In genomic region chr15:99056332-99056731, GRCm38 (mm10) we compare ENCODE assay signal across 8 mouse cellular contexts. TPM values are rescaled to one million over a fixed set of nuclear protein-coding genes. Genes with fewer than 3 reads are reported as not detected.
DNase-seq lines count a peak whose midpoint lies in the region; ATAC-seq and TF ChIP-seq lines count a peak whose summit lies in the region.

No protein-coding gene starts in this region.

- DNase-seq in gastrocnemius, adult 2 months, result peak; percentile 42
- DNase-seq in gastrocnemius, postnatal 4 days (ENCODE audit: low spot score in 2 of 2), result no peak
- DNase-seq in MEL (ENCODE audit: low read depth, low spot score) (peak; percentile 63), liver (peak; percentile 65)
- DNase-seq in frontal cortex, postnatal 14 days (ENCODE audit: low spot score in 2 of 2), result no peak
- DNase-seq in urinary bladder, postnatal 10 days (ENCODE audit: low spot score), result no peak

- no peak overlapping the region for H3K4me3 ChIP-seq in gastrocnemius, adult 2 months
- no peak overlapping the region for H3K4me3 ChIP-seq in MEL (ENCODE audit: control insufficient read depth in 1 of 2, insufficient read depth in 1 of 2, low read depth in 2 of 2, low read length in 2 of 2)
- H3K4me3 ChIP-seq in forebrain, embryonic 15.5 days, result peak overlapping the region; percentile 37
- peak overlapping the region; percentile 37 for H3K4me3 ChIP-seq in neural tube, embryonic 12.5 days

- H3K9ac ChIP-seq in MEL (ENCODE audit: control insufficient read depth, low read depth, low read length, poor library complexity, severe bottlenecking), result no peak overlapping the region
- no peak overlapping the region for H3K9ac ChIP-seq in forebrain, embryonic 15.5 days (replicated peaks)
- H3K9ac ChIP-seq in neural tube, embryonic 12.5 days, result no peak overlapping the region; the same call in 1 of the 2 replicates

- H3K9me3 ChIP-seq in MEL (replicated peaks; ENCODE audit: insufficient read depth, low read length), result no peaks in the 10 kb centered on the region
- no peaks in the 10 kb centered on the region for H3K9me3 ChIP-seq in forebrain, embryonic 15.5 days
- H3K9me3 ChIP-seq in neural tube, embryonic 12.5 days, result no peaks in the 10 kb centered on the region

- no peaks in the 10 kb centered on the region for H3K4me1 ChIP-seq in MEL (ENCODE audit: control insufficient read depth in 1 of 2, insufficient read depth in 2 of 2, low read length in 2 of 2)
- peaks cover 32% of the 10 kb centered on the region for H3K4me1 ChIP-seq in forebrain, embryonic 15.5 days
- H3K4me1 ChIP-seq in neural tube, embryonic 12.5 days, result peaks cover 24% of the 10 kb centered on the region

- ATAC-seq in forebrain, embryonic 15.5 days (replicated peaks), result no peak
- ATAC-seq in neural tube, embryonic 12.5 days (ENCODE audit: low FRiP score, low read depth), result no peak

- no peak overlapping the region for H3K27ac ChIP-seq in gastrocnemius, adult 2 months
- no peak overlapping the region for H3K27ac ChIP-seq in MEL (ENCODE audit: control insufficient read depth, low read depth, low read length)
- no peak overlapping the region for H3K27ac ChIP-seq in forebrain, embryonic 15.5 days (replicated peaks)
- no peak overlapping the region for H3K27ac ChIP-seq in neural tube, embryonic 12.5 days

- peaks cover 13 to 15% of the 10 kb centered on the region in 2 experiments for H3K27me3 ChIP-seq in MEL (ENCODE audit: control insufficient read depth in 1 of 2, insufficient read depth in 2 of 2, low read length in 2 of 2)
- peaks cover 64% of the 10 kb centered on the region for H3K27me3 ChIP-seq in forebrain, embryonic 15.5 days
- H3K27me3 ChIP-seq in neural tube, embryonic 12.5 days (replicated peaks), result peaks cover 79% of the 10 kb centered on the region

- TF ChIP-seq EP300 in MEL (IDR thresholded peaks at IDR 0.05; ENCODE audit: low read depth in 1 of 2, low read length in 2 of 2), result no peak

- no peak for TF ChIP-seq RAD21 in MEL (IDR thresholded peaks at IDR 0.05; ENCODE audit: low read depth, low read length)

- no peaks in the 10 kb centered on the region for H3K36me3 ChIP-seq in MEL (ENCODE audit: control insufficient read depth in 1 of 2, insufficient read depth in 2 of 2, low read length in 2 of 2)
- H3K36me3 ChIP-seq in forebrain, embryonic 15.5 days, result no peaks in the 10 kb centered on the region
- H3K36me3 ChIP-seq in neural tube, embryonic 12.5 days, result no peaks in the 10 kb centered on the region

- no peaks in the 10 kb centered on the region for H3K79me2 ChIP-seq in MEL (ENCODE audit: control insufficient read depth, insufficient read depth, low read length, poor library complexity)

- TF ChIP-seq CTCF in gastrocnemius, adult 2 months (IDR thresholded peaks at IDR 0.05), result peak; percentile 73
- TF ChIP-seq CTCF in MEL (IDR thresholded peaks at IDR 0.05 in 2 of 3, conservative IDR thresholded peaks at IDR 0.05 in 1 of 3; ENCODE audit: control insufficient read depth in 1 of 3, insufficient read depth in 1 of 3, low read depth in 2 of 3, low read length in 3 of 3, poor library complexity in 1 of 3, severe bottlenecking in 1 of 3), result peak; percentile 75 to 79 (median 77)

- 5% methylated on average over 14 of the region's 14 CpGs for WGBS in forebrain, embryonic 15.5 days
- 7% methylated on average over 14 of the region's 14 CpGs for WGBS in neural tube, embryonic 12.5 days

- TF ChIP-seq POLR2A in MEL (IDR thresholded peaks at IDR 0.05; ENCODE audit: control insufficient read depth in 1 of 2, insufficient read depth in 1 of 2, low read depth in 1 of 2, low read length in 2 of 2, poor library complexity in 1 of 2), result no peak

- intact Hi-C loops in gastrocnemius, adult 2 months (cut with DNase I), result loop anchor here (10.0 kb wide), 1 partner anchor 148 kb away; no protein-coding TSS in a partner anchor

- H3K4me2 ChIP-seq in forebrain, embryonic 15.5 days (replicated peaks), result peak overlapping the region; percentile 68
- H3K4me2 ChIP-seq in neural tube, embryonic 12.5 days (replicated peaks), result peak overlapping the region; percentile 63

TF ChIP-seq in MEL, 35 proteins besides CTCF, POLR2A, EP300 and RAD21:
- TF ChIP-seq MAZ (IDR thresholded peaks at IDR 0.05; ENCODE audit: low read depth, low read length), result 0 out of 2 replicates have a peak, but pooled peaks have one; percentile 26
- TF ChIP-seq ZC3H11A (IDR thresholded peaks at IDR 0.05; ENCODE audit: low read depth, low read length), result peak; percentile 4; the same call in 1 of the 2 replicates
- TF ChIP-seq SMC3 (IDR thresholded peaks at IDR 0.05; ENCODE audit: low read depth, low read length), result peak; percentile 59
- no peak for TF ChIP-seq MYB (IDR thresholded peaks at IDR 0.05; ENCODE audit: low read depth, low read length)

RNA-seq across cellular contexts. Expression of gene Prph, which starts 1.4 kb away (rescaled TPM):
- total RNA-seq in gastrocnemius, adult 2 months (2021), result 1 to 10 TPM in 1 of 2 experiments, under 1 TPM in 1; 0.31 to 1.2 TPM
- total RNA-seq in gastrocnemius, postnatal 4 days (2021), result 1 to 10 TPM; 3.0 to 4.7 TPM
- total RNA-seq in MEL (2012; rRNA removed), result not detected in 2 replicates
- polyA plus RNA-seq in MEL (2012; ENCODE audit: insufficient read depth in 1 of 2, insufficient read length in 2 of 2, low read depth in 1 of 2, low replicate concordance in 2 of 2, missing spikeins in 1 of 2), result not detected
- 0.97 and 1.3 TPM in 2 replicates for polyA plus RNA-seq in forebrain, embryonic 15.5 days (2015; fragmentation: Nextera tagmentation; extraction: Ambion mirVana)
- 109 and 168 TPM in 2 replicates for polyA plus RNA-seq in neural tube, embryonic 12.5 days (2016; fragmentation: Nextera tagmentation; extraction: Ambion mirVana)

RNA-seq across cellular contexts. Expression of gene Troap, which starts 18.0 kb away (rescaled TPM):
- total RNA-seq in gastrocnemius, adult 2 months (2021), result not detected
- total RNA-seq in gastrocnemius, postnatal 4 days (2021), result 10 to 100 TPM in 1 of 2 experiments, 1 to 10 TPM in 1; 5.9 to 10.6 TPM
- total RNA-seq in MEL (2012; rRNA removed), result 24.3 and 25.8 TPM in 2 replicates
- 10 to 100 TPM in 1 of 2 experiments, not detected in 1; 70.2 TPM for polyA plus RNA-seq in MEL (2012; ENCODE audit: insufficient read depth in 1 of 2, insufficient read length in 2 of 2, low read depth in 1 of 2, low replicate concordance in 2 of 2, missing spikeins in 1 of 2)
- polyA plus RNA-seq in forebrain, embryonic 15.5 days (2015; fragmentation: Nextera tagmentation; extraction: Ambion mirVana), result 19.8 and 24.8 TPM in 2 replicates
- polyA plus RNA-seq in neural tube, embryonic 12.5 days (2016; fragmentation: Nextera tagmentation; extraction: Ambion mirVana), result 24.2 and 25.8 TPM in 2 replicates

RNA-seq across cellular contexts. Expression of gene Tuba1c, which starts 26.6 kb away (rescaled TPM):
- 1 to 10 TPM; 7.1 to 7.7 TPM for total RNA-seq in gastrocnemius, adult 2 months (2021)
- total RNA-seq in gastrocnemius, postnatal 4 days (2021), result 10 to 100 TPM; 62.2 to 80.4 TPM
- total RNA-seq in MEL (2012; rRNA removed), result 163 and 201 TPM in 2 replicates
- 100 to 1,000 TPM in 1 of 2 experiments, not detected in 1; 129 TPM for polyA plus RNA-seq in MEL (2012; ENCODE audit: insufficient read depth in 1 of 2, insufficient read length in 2 of 2, low read depth in 1 of 2, low replicate concordance in 2 of 2, missing spikeins in 1 of 2)
- 45.7 and 53.5 TPM in 2 replicates for polyA plus RNA-seq in forebrain, embryonic 15.5 days (2015; fragmentation: Nextera tagmentation; extraction: Ambion mirVana)
- 62.0 and 64.6 TPM in 2 replicates for polyA plus RNA-seq in neural tube, embryonic 12.5 days (2016; fragmentation: Nextera tagmentation; extraction: Ambion mirVana)

RNA-seq across cellular contexts. Expression of gene C1ql4, which starts 31.3 kb away (rescaled TPM):
- total RNA-seq in gastrocnemius, adult 2 months (2021), result not detected
- not detected for total RNA-seq in gastrocnemius, postnatal 4 days (2021)
- total RNA-seq in MEL (2012; rRNA removed), result 0.15 TPM in 1 of 2 replicates, not detected in the other
- polyA plus RNA-seq in MEL (2012; ENCODE audit: insufficient read depth in 1 of 2, insufficient read length in 2 of 2, low read depth in 1 of 2, low replicate concordance in 2 of 2, missing spikeins in 1 of 2), result under 1 TPM in 1 of 2 experiments, not detected in 1; 0.08 TPM
- polyA plus RNA-seq in forebrain, embryonic 15.5 days (2015; fragmentation: Nextera tagmentation; extraction: Ambion mirVana), result 0.28 and 0.33 TPM in 2 replicates
- polyA plus RNA-seq in neural tube, embryonic 12.5 days (2016; fragmentation: Nextera tagmentation; extraction: Ambion mirVana), result 4.4 and 4.5 TPM in 2 replicates

RNA-seq across cellular contexts. Expression of gene Dnajc22, which starts 36.6 kb away (rescaled TPM):
- total RNA-seq in gastrocnemius, adult 2 months (2021), result not detected
- total RNA-seq in gastrocnemius, postnatal 4 days (2021), result not detected
- total RNA-seq in MEL (2012; rRNA removed), result 3.2 TPM in 2 replicates
- 1 to 10 TPM in 1 of 2 experiments, not detected in 1; 5.3 TPM for polyA plus RNA-seq in MEL (2012; ENCODE audit: insufficient read depth in 1 of 2, insufficient read length in 2 of 2, low read depth in 1 of 2, low replicate concordance in 2 of 2, missing spikeins in 1 of 2)
- 0.46 and 0.53 TPM in 2 replicates for polyA plus RNA-seq in forebrain, embryonic 15.5 days (2015; fragmentation: Nextera tagmentation; extraction: Ambion mirVana)
- 0.70 and 1.1 TPM in 2 replicates for polyA plus RNA-seq in neural tube, embryonic 12.5 days (2016; fragmentation: Nextera tagmentation; extraction: Ambion mirVana)

Comparison
In these comparisons a context has a peak if more than half of its experiments do, and no peak if none do; other contexts are left out.
1. DNase-seq: peak in gastrocnemius, adult 2 months (single experiment), MEL (single experiment) and liver (single experiment); none in gastrocnemius, postnatal 4 days (0 of 2), frontal cortex, postnatal 14 days (0 of 2) and urinary bladder, postnatal 10 days (single experiment).
2. RNA of gene Troap, which starts 18.0 kb away (total RNA-seq): 24.3 to 25.8 TPM in MEL and 5.9 to 10.6 TPM in gastrocnemius, postnatal 4 days; not detected in gastrocnemius, adult 2 months; every median in the first group is over 4 times any median in the second.
3. RNA of gene Tuba1c, which starts 26.6 kb away (total RNA-seq): 163 to 201 TPM in MEL and 62.2 to 80.4 TPM in gastrocnemius, postnatal 4 days; 7.1 to 7.7 TPM in gastrocnemius, adult 2 months; every median in the first group is over 4 times any median in the second.
4. H3K4me3 ChIP-seq: peak in forebrain, embryonic 15.5 days (single experiment) and neural tube, embryonic 12.5 days (single experiment); none in gastrocnemius, adult 2 months (single experiment) and MEL (0 of 2).